In the genomic region with DNA sequence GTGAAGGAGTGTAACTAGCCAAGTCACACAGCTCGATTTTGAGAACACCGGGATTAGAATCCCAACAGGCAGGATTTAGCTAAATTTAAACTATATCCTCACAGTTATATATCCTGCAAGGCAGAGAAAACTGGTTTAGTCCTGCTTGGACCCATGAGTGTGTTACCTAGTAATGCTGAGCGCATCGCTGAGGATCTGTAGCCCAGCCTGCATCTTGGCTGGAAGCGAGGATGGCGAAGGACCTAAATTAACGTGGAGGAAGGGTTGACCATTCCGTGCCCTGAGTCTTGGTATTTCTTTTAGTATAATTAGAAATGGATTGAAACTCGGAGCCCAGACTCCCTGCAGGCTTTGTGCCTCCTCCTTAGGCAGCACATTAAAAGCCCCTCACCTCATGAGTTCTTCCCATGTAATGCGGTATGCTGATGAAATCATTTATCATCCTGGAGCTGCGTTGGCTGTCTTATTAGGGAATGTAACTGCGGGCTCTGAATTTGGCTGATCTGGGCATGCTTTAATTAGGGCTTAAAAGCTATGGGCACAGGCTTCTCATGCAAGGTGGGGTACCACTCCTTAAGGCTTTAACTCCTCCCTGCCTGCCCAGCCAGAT, we compare ENCODE assay signal across 14 mouse cellular contexts.
"Had no signal": no experiment of that assay in that cellular context is flagged by ENCODE, and none has a peak within 500 bp of the region (broad histone marks: within the 10 kb centered on the region; RNA-seq: fewer than 3 reads in every experiment).

No protein-coding gene starts in this region.

- H3K4me1 ChIP-seq: liver, embryonic 13.5 days had no signal

- DNase-seq: kidney, adult 8-10 months; kidney, postnatal 25 days; layer of hippocampus, adult 9-11 months; liver; liver, embryonic 13.5 days; liver, postnatal 0 days; lung, postnatal 14 days; right cerebral cortex, postnatal 4 days; spleen, adult 18-20 months; thymus, adult 18-20 months; thymus, postnatal 14 days had no signal

- H3K36me3 ChIP-seq: limb, embryonic 12.5 days; liver, embryonic 13.5 days; lung, embryonic 15.5 days had no signal

- H3K4me2 ChIP-seq: limb, embryonic 12.5 days; liver, embryonic 13.5 days; lung, embryonic 15.5 days had no signal

- H3K9me3 ChIP-seq: limb, embryonic 12.5 days; liver, embryonic 13.5 days; lung, embryonic 15.5 days had no signal

- H3K9ac ChIP-seq: limb, embryonic 12.5 days; liver, embryonic 13.5 days; liver, postnatal 0 days; lung, embryonic 15.5 days had no signal

- H3K4me3 ChIP-seq: limb, embryonic 12.5 days; liver, embryonic 13.5 days; lung, embryonic 15.5 days had no signal

- ATAC-seq: intestine, postnatal 0 days; liver, postnatal 0 days had no signal

- H3K27ac ChIP-seq: limb, embryonic 12.5 days; liver, embryonic 13.5 days; lung, embryonic 15.5 days had no signal
